Mouse (Mus musculus): ENCODE data around the gene Cd151.

The Cd151 gene

GRCm38 (mm10) chr7:141475805-141476158, 8.6 kb downstream of the Cd151 start:
- DNase-seq = no peak

GRCm38 (mm10) chr7:141476226-141476980, 9.2 kb downstream of the Cd151 start:
- peak in 1 of 2 experiments; percentile 37 for DNase-seq

DNA sequence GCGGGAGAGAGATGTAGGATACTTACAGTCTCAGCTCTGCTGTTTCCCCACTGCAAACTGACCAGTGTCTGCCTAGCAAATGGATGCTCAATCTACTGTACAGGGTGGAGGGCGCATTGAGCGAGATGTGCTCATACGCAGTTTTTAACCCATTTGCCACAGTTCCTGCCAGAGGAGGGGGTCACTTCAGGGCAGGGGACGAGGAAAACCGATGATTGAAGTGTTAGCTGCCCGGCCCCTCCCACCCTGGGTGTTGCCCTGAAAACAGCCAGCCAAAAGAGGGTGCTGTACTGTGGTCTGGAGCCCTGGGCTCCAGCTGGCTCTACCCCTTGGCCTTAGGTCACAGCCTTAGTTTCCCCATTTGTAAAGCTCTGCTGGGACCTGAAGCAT, 9.8 kb downstream of the Cd151 start:
- DNase-seq = no peak

DNA sequence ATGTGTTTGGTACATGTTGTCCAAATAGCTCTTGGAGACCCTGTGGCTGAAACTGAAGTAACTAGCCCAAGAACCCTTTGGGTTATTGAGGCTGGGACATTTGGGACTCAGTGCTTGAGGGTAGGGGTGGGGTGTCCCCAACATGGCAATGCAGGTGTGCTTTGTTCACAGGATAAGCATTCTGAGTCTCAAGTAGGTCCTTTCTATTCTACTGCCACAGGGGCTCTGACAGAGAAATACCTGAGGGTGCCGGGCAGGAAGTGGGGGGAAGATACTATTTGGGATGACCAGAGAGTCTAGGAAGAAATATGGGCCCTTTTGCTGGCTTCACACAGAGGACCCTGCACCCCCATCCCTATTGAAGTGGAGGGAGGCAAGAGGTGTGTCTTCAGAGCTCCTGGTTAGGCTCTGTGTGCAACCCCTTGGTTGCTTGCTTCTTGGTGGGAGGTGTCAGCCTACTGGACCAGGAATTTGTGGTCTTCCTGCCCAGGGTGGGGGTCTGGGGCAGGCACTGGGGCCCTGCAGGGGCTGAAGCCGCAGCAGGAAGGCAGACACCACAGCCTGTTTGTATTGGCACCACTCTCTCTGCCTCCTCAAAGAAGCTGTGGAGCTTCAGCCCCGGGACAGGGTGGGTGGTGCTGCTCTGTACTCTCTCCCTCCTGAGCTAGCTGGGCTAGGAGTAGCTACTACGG, 10.5 kb downstream of the Cd151 start:
- no peak for DNase-seq

DNA sequence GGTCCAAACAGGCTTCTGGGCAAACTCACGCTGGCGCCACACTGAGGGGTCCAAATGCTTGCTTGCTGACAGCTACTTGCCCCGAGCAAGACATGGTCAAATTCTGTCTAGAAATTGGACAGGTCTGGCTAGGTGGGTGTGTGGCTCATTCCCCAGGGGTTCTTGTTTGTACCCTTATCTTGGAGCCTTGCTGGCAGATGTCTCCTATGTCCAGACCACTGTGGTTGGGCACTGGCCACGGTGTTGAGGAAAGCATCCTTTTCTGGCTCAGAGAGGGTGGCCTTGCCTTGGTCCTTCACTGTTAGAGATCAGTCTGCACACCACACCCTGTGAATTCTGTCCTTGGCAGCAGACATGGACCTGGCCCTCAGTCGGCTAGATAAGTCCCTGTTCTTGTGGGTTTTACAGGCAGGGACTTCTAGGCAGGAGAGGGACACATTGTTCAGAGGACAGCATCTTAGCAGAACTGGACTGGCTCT, 11.1 kb downstream of the Cd151 start:
- no peak for DNase-seq

GRCm38 (mm10) chr7:141480842-141481497, 13.8 kb downstream of the Cd151 start:
- DNase-seq = peak; percentile 78 to 79

GRCm38 (mm10) chr7:141481498-141482401, 14.6 kb downstream of the Cd151 start:
- DNase-seq = peak; percentile 66 to 67

DNA sequence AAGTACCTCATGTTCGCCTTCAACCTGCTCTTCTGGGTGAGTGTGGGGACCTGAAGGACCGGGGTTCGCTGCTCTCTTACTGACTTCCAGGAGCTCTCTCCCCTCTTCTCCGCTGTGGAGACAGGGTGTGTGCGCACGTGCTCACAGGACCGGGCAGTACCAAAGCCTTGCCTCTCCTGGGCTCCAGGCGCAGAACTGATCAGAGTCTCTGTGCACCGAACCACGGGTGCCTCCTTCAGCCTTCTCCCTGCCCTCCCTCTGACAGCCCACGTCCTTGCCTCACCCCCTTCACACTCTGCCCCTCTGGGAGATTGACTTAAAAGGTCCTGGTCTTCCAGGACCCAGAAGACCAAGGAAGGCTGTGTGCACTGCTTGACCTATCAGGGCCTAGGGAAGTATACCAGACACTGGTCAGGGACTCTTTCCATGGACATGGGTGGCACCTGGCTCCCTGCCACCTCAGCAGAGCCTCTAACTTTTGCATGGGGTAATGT, 15.4 kb downstream of the Cd151 start:
- no peak for DNase-seq

DNA sequence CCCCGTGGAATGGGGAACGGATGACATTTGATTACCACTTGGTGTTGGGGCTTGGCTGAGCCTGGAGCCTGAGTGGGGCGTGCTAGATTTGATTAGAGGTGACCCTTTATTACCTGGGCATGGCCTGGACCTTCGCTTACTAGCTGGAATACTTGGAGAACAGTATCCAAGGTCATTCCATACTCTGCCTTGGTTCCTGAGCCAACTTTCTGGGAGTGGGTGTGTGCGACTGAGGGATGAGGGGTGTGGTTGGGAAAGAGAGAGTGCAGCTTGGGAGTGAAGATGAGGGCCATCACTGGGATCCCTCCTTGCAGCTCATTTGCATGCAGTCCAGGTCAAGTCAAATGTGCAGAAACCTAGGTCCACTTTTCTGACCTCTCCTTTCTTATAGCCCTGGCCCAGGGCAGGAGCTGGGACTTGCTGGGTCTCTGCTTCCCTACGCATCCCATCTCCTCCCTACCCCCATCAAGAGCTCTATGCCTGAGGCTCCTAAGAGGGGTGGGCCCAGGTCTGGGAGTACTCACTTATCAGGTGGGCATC, 16.0 kb downstream of the Cd151 start:
- no peak for DNase-seq

GRCm38 (mm10) chr7:141484186-141485120, 17.3 kb downstream of the Cd151 start:
- DNase-seq = no peak

DNA sequence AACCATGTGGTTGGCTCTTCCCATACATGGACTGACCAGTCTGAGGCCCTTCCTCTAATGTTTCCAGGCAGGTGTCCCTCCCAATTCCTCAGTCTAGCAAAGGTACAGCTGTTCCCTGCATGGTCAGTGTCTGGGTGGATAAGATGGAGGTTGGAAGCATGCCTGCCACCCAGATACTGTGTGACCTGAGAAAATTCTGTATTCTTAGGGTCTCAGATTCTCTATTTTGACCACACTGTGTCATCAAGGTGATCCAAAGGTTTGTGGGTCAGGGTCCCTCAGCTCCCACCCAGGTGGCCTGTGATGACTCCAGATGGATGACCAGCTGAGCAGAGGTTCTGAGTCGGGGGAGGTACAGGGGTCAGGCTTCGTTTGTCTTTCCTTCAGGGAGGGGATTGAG, 18.0 kb downstream of the Cd151 start:
- DNase-seq = no peak

DNA sequence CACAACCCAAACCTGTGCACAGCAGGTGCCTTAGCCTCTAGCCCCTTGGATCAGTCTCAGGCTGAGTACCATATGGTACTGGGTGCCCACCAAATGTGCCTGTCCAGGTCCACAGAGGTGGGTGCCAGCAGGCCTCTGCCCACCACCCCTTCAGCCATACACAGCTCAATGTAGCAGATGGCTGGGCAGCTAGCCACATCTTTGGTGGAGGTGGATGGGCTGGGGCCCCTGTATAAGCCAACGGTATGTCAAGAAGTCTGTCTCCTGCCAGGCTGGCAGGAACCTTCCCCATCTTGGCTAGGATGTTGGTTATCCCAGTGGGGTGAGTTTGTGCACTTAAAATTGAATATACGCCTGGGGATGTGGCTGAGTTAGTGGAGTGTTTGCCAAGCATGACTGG, 18.4 kb downstream of the Cd151 start:
- no peak for DNase-seq

DNA sequence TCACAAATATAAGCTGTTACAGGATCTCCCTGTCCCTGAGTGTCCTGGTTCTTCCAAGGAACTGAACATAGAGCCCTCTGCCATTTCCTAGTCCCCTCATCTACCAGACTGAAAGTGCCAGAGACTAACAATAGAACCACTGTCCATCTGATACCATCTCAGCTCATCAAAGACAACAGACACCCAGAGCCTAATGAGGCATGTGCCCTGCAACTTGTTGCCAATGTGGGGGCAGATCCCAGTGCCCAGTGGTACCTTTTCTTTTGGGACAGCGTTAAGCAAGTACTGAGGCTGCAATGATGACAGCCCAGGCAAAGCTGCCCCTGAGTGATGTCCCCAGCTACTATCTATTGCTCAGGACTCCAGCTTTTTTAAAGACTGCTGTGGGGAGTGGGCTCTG, 19.0 kb downstream of the Cd151 start:
- no peak for DNase-seq

DNA sequence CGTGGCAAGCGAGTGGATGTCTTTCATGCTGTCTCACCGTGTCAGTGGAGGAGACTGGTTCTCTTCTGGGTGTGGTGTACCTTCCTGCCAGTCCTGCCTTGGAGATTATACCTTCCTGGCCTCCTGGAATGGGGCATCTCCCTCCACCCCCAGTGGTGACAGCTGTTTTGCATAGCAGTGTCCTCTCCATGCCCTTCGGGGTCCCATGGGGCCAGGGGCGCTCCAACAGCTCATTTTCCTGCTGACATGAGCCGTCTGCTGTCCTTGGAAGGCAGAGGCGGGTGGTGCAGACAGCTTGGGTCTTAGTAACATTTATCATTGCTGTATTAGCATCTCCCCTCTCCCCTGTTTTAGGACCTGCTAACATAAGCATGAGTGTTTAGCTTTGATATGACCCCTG, 19.9 kb downstream of the Cd151 start:
- no peak for DNase-seq

- DNase-seq = peak in 1 of 2 experiments; percentile 19
Observed at GRCm38 (mm10) chr7:141491151-141491550, 24.0 kb downstream of the Cd151 start.

- DNase-seq = no peak
Observed at GRCm38 (mm10) chr7:141492738-141493137, 25.5 kb downstream of the Cd151 start.

DNA sequence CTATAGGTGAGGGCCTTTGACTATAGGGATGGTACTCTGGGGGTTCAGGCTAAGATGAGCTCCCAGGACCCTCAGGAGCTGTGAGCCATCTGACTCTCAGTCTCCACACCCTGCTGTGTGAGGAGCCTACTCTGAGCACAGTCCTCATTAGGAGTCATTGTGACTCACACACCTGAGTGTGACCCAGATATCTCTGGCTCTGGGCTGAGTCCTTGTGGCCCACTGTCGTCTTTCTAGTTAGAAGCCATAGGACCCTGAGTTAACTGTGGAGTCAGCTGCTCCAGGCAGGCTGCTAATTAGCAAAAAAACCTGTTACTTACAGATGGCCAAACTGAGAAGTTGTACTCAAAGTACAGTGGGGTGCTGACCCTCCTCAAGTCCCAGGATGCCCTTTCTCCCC, 26.5 kb downstream of the Cd151 start:
- no peak for DNase-seq

- no peak for DNase-seq
Observed at GRCm38 (mm10) chr7:141495379-141495778, 28.2 kb downstream of the Cd151 start.

DNA sequence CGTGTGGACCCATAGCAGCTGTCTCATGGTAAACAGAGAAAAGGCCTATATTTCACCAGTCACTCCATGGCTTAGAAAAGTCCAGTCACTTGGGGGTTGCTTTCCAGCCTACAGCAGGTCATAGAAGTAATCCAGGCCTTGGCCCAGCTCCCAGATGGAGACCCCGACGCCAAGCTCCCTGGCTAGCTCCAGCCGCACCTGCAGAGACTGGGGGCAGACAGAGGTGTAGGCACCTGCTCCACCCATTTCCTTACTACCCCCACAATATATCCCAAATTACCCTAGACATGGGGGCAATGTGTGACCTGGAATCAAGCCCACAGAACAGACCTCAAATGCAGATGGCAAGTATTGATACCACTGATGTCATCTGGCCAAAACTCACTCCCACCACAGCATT, 28.7 kb downstream of the Cd151 start:
- no peak for DNase-seq

GRCm38 (mm10) chr7:141497600-141497999, 30.4 kb downstream of the Cd151 start:
- DNase-seq = no peak

All from B cell, adult 2 months (primary cell).